In genomic region chr15:103358278-103359121, GRCm38 (mm10) we compare ENCODE assay signal across 8 mouse cellular contexts. TPM values are rescaled to one million over a fixed set of nuclear protein-coding genes. Genes with fewer than 3 reads are reported as not detected.
DNase-seq lines count a peak whose midpoint lies in the region; ATAC-seq and TF ChIP-seq lines count a peak whose summit lies in the region.

No protein-coding gene starts in this region.

- H3K27me3 ChIP-seq in kidney, embryonic 14.5 days (ENCODE audit: control insufficient read depth, insufficient read depth, low read length), result no peaks in the 10 kb centered on the region
- no peaks in the 10 kb centered on the region for H3K27me3 ChIP-seq in myocyte (ENCODE audit: control insufficient read depth, insufficient read depth, insufficient read length)

- no peak for DNase-seq in kidney, postnatal 25 days
- peak; percentile 78 for DNase-seq in adrenal gland, postnatal 14 days
- DNase-seq in left cerebral cortex, postnatal 14 days (ENCODE audit: low spot score in 2 of 2), result no peak
- no peak for DNase-seq in spleen, postnatal 14 days (ENCODE audit: low spot score in 2 of 2)
- DNase-seq in lung, postnatal 10 days, result no peak

- peak; percentile 63 for ATAC-seq in kidney, embryonic 14.5 days (ENCODE audit: low FRiP score, low TSS enrichment)
- peak; percentile 29 to 37; a peak in 3 of 4 replicates for ATAC-seq in hematopoietic stem cell, adult 5-6 weeks (replicated peaks in 1 of 2; ENCODE audit: insufficient read depth in 1 of 2, low FRiP score in 2 of 2, low TSS enrichment in 1 of 2, low read depth in 1 of 2, poor library complexity in 2 of 2, severe bottlenecking in 2 of 2)

- TF ChIP-seq POLR2A in myocyte (IDR thresholded peaks at IDR 0.05; ENCODE audit: insufficient read length, low read depth), result no peak

- peaks cover 56% of the 10 kb centered on the region for H3K79me2 ChIP-seq in myocyte (ENCODE audit: control insufficient read depth, insufficient read depth)

- H3K9ac ChIP-seq in kidney, embryonic 14.5 days (ENCODE audit: low read depth, low read length), result no peak overlapping the region

- H3K4me3 ChIP-seq in kidney, embryonic 14.5 days (ENCODE audit: low read length), result no peak overlapping the region
- no peak overlapping the region for H3K4me3 ChIP-seq in myocyte

- no peak overlapping the region for H3K4me2 ChIP-seq in kidney, embryonic 14.5 days (replicated peaks; ENCODE audit: low read depth, low read length)
- H3K4me2 ChIP-seq in myocyte (ENCODE audit: low read depth), result peak overlapping the region; percentile 78

- intact Hi-C loops in left cerebral cortex, postnatal 14 days (cut with DNase I), result no loop called here

- H3K4me1 ChIP-seq in kidney, embryonic 14.5 days (ENCODE audit: control insufficient read depth, insufficient read depth, low read length), result peaks cover 8% of the 10 kb centered on the region; the same call in 1 of the 2 replicates

- no peak overlapping the region for H3K27ac ChIP-seq in kidney, embryonic 14.5 days (ENCODE audit: low read depth, low read length)

- 36% methylated on average over 4 of the region's 4 CpGs for WGBS in kidney, embryonic 14.5 days

- H3K36me3 ChIP-seq in kidney, embryonic 14.5 days (ENCODE audit: control insufficient read depth, insufficient read depth, low read length), result peaks cover 30% of the 10 kb centered on the region
- peaks cover 41% of the 10 kb centered on the region for H3K36me3 ChIP-seq in myocyte (ENCODE audit: control insufficient read depth, insufficient read depth)

- H3ac ChIP-seq in myocyte (ENCODE audit: control insufficient read depth, insufficient read length), result no peak overlapping the region

- no peaks in the 10 kb centered on the region for H3K9me3 ChIP-seq in kidney, embryonic 14.5 days (ENCODE audit: control insufficient read depth, low read length)

TF ChIP-seq in myocyte, 11 proteins besides CTCF, POLR2A, EP300 and RAD21:
- TF ChIP-seq USF1 (IDR thresholded peaks at IDR 0.05; ENCODE audit: low read depth) (peak; percentile 9), MYOG (IDR thresholded peaks at IDR 0.05; ENCODE audit: control insufficient read depth in 1 of 3, insufficient read depth in 1 of 3, insufficient read length in 2 of 3, low read depth in 2 of 3) (peak in 1 of 3 experiments; percentile 25), MYOD1 (IDR thresholded peaks at IDR 0.05; ENCODE audit: control insufficient read depth in 1 of 3, insufficient read length in 2 of 3, low read depth in 2 of 3) (peak in 2 of 3 experiments; percentile 3 to 22), REST (IDR thresholded peaks at IDR 0.05; ENCODE audit: insufficient read depth, insufficient read length) (no peak), POLR2AphosphoS2 (IDR thresholded peaks at IDR 0.05; ENCODE audit: insufficient read length, low read depth) (no peak), MAX (IDR thresholded peaks at IDR 0.05; ENCODE audit: low read depth) (peak; percentile 46), TCF12 (IDR thresholded peaks at IDR 0.05; ENCODE audit: insufficient read depth, poor library complexity, severe bottlenecking) (no peak)

RNA-seq across cellular contexts. Expression of gene Itga5, which starts 8.1 kb away (rescaled TPM):
- polyA plus RNA-seq in kidney, embryonic 14.5 days (2014; fragmentation: Nextera tagmentation; extraction: Ambion mirVana), result 19.6 and 37.4 TPM in 2 replicates
- 34.9 and 37.7 TPM in 2 replicates for total RNA-seq in adrenal gland, postnatal 14 days (2021)
- total RNA-seq in hematopoietic stem cell, adult 5-6 weeks (2017), result 10.3 and 11.7 TPM in 2 replicates
- 162 TPM for polyA plus RNA-seq in myocyte (2012; fragmentation: generic; extraction: Trizol)
- 1 to 10 TPM; 5.1 to 6.1 TPM for total RNA-seq in left cerebral cortex, postnatal 14 days (2021)

RNA-seq across cellular contexts. Expression of gene Zfp385a, which starts 18.6 kb away (rescaled TPM):
- polyA plus RNA-seq in kidney, embryonic 14.5 days (2014; fragmentation: Nextera tagmentation; extraction: Ambion mirVana), result 12.3 and 18.2 TPM in 2 replicates
- 18.7 and 19.9 TPM in 2 replicates for total RNA-seq in adrenal gland, postnatal 14 days (2021)
- total RNA-seq in hematopoietic stem cell, adult 5-6 weeks (2017), result 2.7 and 3.9 TPM in 2 replicates
- polyA plus RNA-seq in myocyte (2012; fragmentation: generic; extraction: Trizol), result 35.6 TPM
- 10 to 100 TPM; 59.8 to 63.2 TPM for total RNA-seq in left cerebral cortex, postnatal 14 days (2021)

RNA-seq across cellular contexts. Expression of gene Gpr84, which starts 48.1 kb away (rescaled TPM):
- 0.47 and 0.69 TPM in 2 replicates for polyA plus RNA-seq in kidney, embryonic 14.5 days (2014; fragmentation: Nextera tagmentation; extraction: Ambion mirVana)
- not detected in 2 replicates for total RNA-seq in adrenal gland, postnatal 14 days (2021)
- total RNA-seq in hematopoietic stem cell, adult 5-6 weeks (2017), result 1.3 and 2.1 TPM in 2 replicates
- polyA plus RNA-seq in myocyte (2012; fragmentation: generic; extraction: Trizol), result 0.05 TPM
- total RNA-seq in left cerebral cortex, postnatal 14 days (2021), result 1 to 10 TPM; 1.0 to 1.1 TPM
